ENCODE assay signal across 11 mouse cellular contexts in the genomic region with DNA sequence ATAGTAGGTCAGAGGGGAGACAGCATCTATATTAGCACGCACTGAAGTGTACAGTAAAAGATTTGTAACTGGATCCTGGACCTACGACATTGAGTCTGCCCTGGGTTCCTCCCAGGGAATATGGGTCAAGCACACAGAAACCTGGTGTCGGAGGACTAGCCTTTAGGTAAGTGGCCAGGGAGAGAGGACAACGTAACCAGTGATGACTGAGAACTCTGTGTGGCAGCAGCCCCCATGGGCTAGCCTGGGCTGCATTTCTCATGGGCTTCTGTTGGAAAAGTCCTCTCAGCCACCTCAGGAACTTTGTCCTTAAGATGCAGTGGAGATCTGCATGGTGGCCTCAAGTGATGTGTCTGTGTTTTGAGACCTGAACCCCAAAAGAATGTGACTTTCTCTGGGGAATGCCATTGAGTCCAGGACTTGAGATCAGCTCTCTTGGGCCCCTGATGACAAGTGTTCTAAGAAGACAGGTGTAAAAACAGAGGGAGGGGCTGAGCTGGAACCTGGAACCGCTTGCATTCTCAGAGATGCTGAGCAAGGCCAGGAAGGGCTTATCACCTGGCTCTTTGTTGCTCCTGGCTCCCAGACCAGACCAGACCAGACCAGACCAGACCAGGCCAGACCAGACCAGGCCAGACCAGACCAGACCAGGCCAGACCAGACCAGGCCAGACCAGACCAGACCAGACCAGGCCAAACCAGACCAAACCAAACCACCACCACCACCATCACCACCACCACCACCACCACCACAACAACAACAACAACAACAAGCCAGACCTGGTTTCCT.
DNase-seq lines count a peak whose midpoint lies in the region; ATAC-seq and TF ChIP-seq lines count a peak whose summit lies in the region.
"Had no signal": no experiment of that assay in that cellular context is flagged by ENCODE, and none has a peak within 500 bp of the region (broad histone marks: within the 10 kb centered on the region; RNA-seq: fewer than 3 reads in every experiment).

No protein-coding gene starts in this region.

- TF ChIP-seq CTCF in lung, embryonic 14.5 days (IDR thresholded peaks at IDR 0.05; ENCODE audit: low read depth), result no peak
- TF ChIP-seq CTCF in embryonic fibroblast, embryonic 13.5 days (IDR thresholded peaks at IDR 0.05; ENCODE audit: borderline replicate concordance, insufficient read depth, low read length), result no peak

- no peak overlapping the region for H3K4me3 ChIP-seq in heart, embryonic 12.5 days
- H3K4me3 ChIP-seq in heart, embryonic 11.5 days (ENCODE audit: low read depth, low read length), result no peak overlapping the region
- H3K4me3 ChIP-seq in lung, embryonic 14.5 days (ENCODE audit: low read depth, low read length), result no peak overlapping the region
- H3K4me3 ChIP-seq in embryonic fibroblast, embryonic 13.5 days (ENCODE audit: insufficient read depth, low read length), result no peak overlapping the region
- no peak overlapping the region for H3K4me3 ChIP-seq in stomach, embryonic 14.5 days (ENCODE audit: low read depth, low read length)
- H3K4me3 ChIP-seq: midbrain, embryonic 12.5 days had no signal

- no peaks in the 10 kb centered on the region for H3K9me3 ChIP-seq in heart, embryonic 12.5 days (replicated peaks)
- H3K9me3 ChIP-seq in heart, embryonic 11.5 days (replicated peaks; ENCODE audit: control insufficient read depth, low read length), result no peaks in the 10 kb centered on the region
- no peaks in the 10 kb centered on the region for H3K9me3 ChIP-seq in lung, embryonic 14.5 days (ENCODE audit: low read depth, low read length)
- no peaks in the 10 kb centered on the region for H3K9me3 ChIP-seq in stomach, embryonic 14.5 days (ENCODE audit: control insufficient read depth, low read depth, low read length)
- H3K9me3 ChIP-seq: G1E; midbrain, embryonic 12.5 days had no signal

- DNase-seq in lung, embryonic 14.5 days, result no peak
- no peak for DNase-seq in lung, postnatal 10 days
- DNase-seq in layer of hippocampus, adult 9-10 months (ENCODE audit: low spot score), result no peak
- no peak for DNase-seq in adipocyte (ENCODE audit: low spot score)

- TF ChIP-seq POLR2A in embryonic fibroblast, embryonic 13.5 days (IDR thresholded peaks at IDR 0.05; ENCODE audit: low read depth, low read length), result no peak

- H3K36me3 ChIP-seq in heart, embryonic 12.5 days, result no peaks in the 10 kb centered on the region
- no peaks in the 10 kb centered on the region for H3K36me3 ChIP-seq in heart, embryonic 11.5 days (ENCODE audit: control insufficient read depth, insufficient read depth, low read length)
- H3K36me3 ChIP-seq in lung, embryonic 14.5 days (ENCODE audit: insufficient read depth), result no peaks in the 10 kb centered on the region
- no peaks in the 10 kb centered on the region for H3K36me3 ChIP-seq in stomach, embryonic 14.5 days (ENCODE audit: control insufficient read depth, insufficient read depth, low read length)
- H3K36me3 ChIP-seq: G1E; midbrain, embryonic 12.5 days had no signal

- H3K27me3 ChIP-seq in heart, embryonic 12.5 days (replicated peaks), result no peaks in the 10 kb centered on the region
- H3K27me3 ChIP-seq in heart, embryonic 11.5 days (ENCODE audit: control insufficient read depth, insufficient read depth, low read length), result no peaks in the 10 kb centered on the region
- no peaks in the 10 kb centered on the region for H3K27me3 ChIP-seq in lung, embryonic 14.5 days (ENCODE audit: insufficient read depth, low read length)
- H3K27me3 ChIP-seq in stomach, embryonic 14.5 days (ENCODE audit: control insufficient read depth, insufficient read depth, low read length), result no peaks in the 10 kb centered on the region

- no peak for ATAC-seq in heart, embryonic 12.5 days (ENCODE audit: insufficient number of reproducible peaks, low FRiP score)
- no peak for ATAC-seq in heart, embryonic 11.5 days (replicated peaks; ENCODE audit: insufficient number of reproducible peaks, low FRiP score, low TSS enrichment)
- ATAC-seq in lung, embryonic 14.5 days (ENCODE audit: insufficient read depth), result no peak; the same call in 1 of the 2 replicates
- ATAC-seq in stomach, embryonic 14.5 days (ENCODE audit: insufficient number of reproducible peaks, insufficient read depth, low FRiP score, low read depth), result no peak
- ATAC-seq: inflammation-experienced regulatory T-cells, adult 6 months had no signal

- peaks cover 56% of the 10 kb centered on the region for H3K4me1 ChIP-seq in heart, embryonic 12.5 days (replicated peaks)
- peaks cover 38% of the 10 kb centered on the region for H3K4me1 ChIP-seq in heart, embryonic 11.5 days (ENCODE audit: control insufficient read depth, insufficient read depth, low read length)
- peaks cover 39% of the 10 kb centered on the region for H3K4me1 ChIP-seq in lung, embryonic 14.5 days (ENCODE audit: insufficient read depth)
- H3K4me1 ChIP-seq in embryonic fibroblast, embryonic 13.5 days (ENCODE audit: control insufficient read depth, insufficient read depth, low read length), result peaks cover 27% of the 10 kb centered on the region
- peaks cover 63% of the 10 kb centered on the region for H3K4me1 ChIP-seq in stomach, embryonic 14.5 days (ENCODE audit: control insufficient read depth, insufficient read depth, low read length)

- H3K4me2 ChIP-seq in heart, embryonic 12.5 days, result no peak overlapping the region
- no peak overlapping the region for H3K4me2 ChIP-seq in heart, embryonic 11.5 days
- H3K4me2 ChIP-seq in lung, embryonic 14.5 days, result no peak overlapping the region
- no peak overlapping the region for H3K4me2 ChIP-seq in stomach, embryonic 14.5 days (replicated peaks; ENCODE audit: low read depth, low read length)
- H3K4me2 ChIP-seq: midbrain, embryonic 12.5 days had no signal

- WGBS in heart, embryonic 12.5 days, result 86% methylated on average over 5 of the region's 5 CpGs
- 85% methylated on average over 5 of the region's 5 CpGs for WGBS in heart, embryonic 11.5 days (ENCODE audit: insufficient replicate concordance)
- 84% methylated on average over 5 of the region's 5 CpGs for WGBS in lung, embryonic 14.5 days
- WGBS in stomach, embryonic 14.5 days, result 87% methylated on average over 5 of the region's 5 CpGs

- H3K27ac ChIP-seq in heart, embryonic 12.5 days (ENCODE audit: poor library complexity, severe bottlenecking), result 0 out of 2 replicates have a peak overlapping the region, but pooled peaks have one; percentile 65
- H3K27ac ChIP-seq in heart, embryonic 11.5 days (ENCODE audit: low read depth, low read length), result no peak overlapping the region
- peak overlapping the region; percentile 85 for H3K27ac ChIP-seq in lung, embryonic 14.5 days (ENCODE audit: low read depth)
- H3K27ac ChIP-seq in embryonic fibroblast, embryonic 13.5 days (ENCODE audit: insufficient read depth, low read length), result peak overlapping the region; percentile 96
- peak overlapping the region; percentile 89 for H3K27ac ChIP-seq in stomach, embryonic 14.5 days (ENCODE audit: low read length)
- H3K27ac ChIP-seq: midbrain, embryonic 12.5 days had no signal

- H3K9ac ChIP-seq in heart, embryonic 12.5 days, result no peak overlapping the region
- H3K9ac ChIP-seq in heart, embryonic 11.5 days (ENCODE audit: low read depth, low read length), result no peak overlapping the region
- H3K9ac ChIP-seq in lung, embryonic 14.5 days, result no peak overlapping the region
- H3K9ac ChIP-seq in stomach, embryonic 14.5 days (replicated peaks; ENCODE audit: low read depth, low read length), result no peak overlapping the region
- H3K9ac ChIP-seq: midbrain, embryonic 12.5 days had no signal
